Mouse (Mus musculus): ENCODE results near the gene Mettl15. TPM values are rescaled to one million over a fixed set of nuclear protein-coding genes. Genes with fewer than 3 reads are reported as not detected.

Mettl15 gene
- polyA plus RNA-seq (2012; ENCODE audit: low replicate concordance): 0.42 and 0.68 TPM in 2 replicates

DNA sequence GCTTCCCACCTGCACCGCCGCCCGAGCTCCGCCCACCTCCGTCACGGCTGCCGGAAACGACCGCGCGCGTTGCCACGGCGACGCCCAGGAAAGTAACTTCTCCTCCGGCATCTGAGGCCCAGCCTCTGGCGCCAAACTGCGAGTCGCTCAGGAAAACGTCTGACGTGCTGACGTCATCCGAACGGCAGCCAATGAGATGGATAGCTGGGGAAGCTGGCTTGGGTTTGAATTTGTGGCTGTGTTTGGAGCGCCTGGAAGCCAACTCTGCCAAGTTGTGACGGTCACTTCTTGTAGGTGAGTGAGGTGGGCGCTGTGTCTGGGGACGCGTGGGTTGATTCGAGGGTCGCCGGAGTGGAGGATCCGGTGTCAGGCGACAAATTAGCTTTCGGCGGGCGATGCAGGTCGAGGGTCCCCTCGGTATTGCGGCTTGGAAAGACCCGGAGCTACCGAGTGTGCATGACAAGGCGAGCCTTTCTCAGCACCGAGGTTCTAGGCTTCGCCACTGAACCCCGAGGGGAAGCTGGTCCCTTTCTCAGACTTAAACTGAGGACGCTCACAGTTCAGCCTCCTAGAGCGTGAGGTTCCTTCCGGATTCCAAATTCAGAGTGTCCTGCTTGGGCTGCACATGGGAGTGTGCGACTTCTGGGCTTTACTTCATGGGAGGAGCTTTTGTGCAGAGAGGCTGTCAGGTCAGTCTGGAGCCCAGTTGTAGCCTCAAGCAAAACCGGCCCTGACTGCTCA, at the start of gene Mettl15, which contains the start of gene Kif18a:
TSS of gene Mettl15 (minus strand) at position 149 of the 741 bp plus-strand sequence.
TSS of gene Kif18a (plus strand) at position 139 of the 741 bp plus-strand sequence.

Other genes with a start within 250 kb of the Mettl15 start
- 0.21 and 0.57 TPM in 2 replicates for gene Kif18a, start within 50 bp of the Mettl15 start, polyA plus RNA-seq (2012; ENCODE audit: low replicate concordance)